Mouse (Mus musculus): ENCODE measurements at regions not wholly inside any gene's neighbourhood (a gene's known extent, or its start where the extent isn't known, plus 50 kb on each side); places are given as distances from the start of the nearest gene placed in this dataset.

GRCm38 (mm10) chr14:105718676-105719441 lies 177.8 kb downstream of the Spry2 start:
- no peak for DNase-seq (ENCODE audit: extremely low read depth, low read depth, low spot score)

GRCm38 (mm10) chr14:105717821-105718220 lies 178.8 kb downstream of the Spry2 start:
- DNase-seq (ENCODE audit: extremely low read depth, low read depth, low spot score), result no peak

GRCm38 (mm10) chr14:105708691-105709090 lies 187.9 kb downstream of the Spry2 start:
- no peak for DNase-seq (ENCODE audit: extremely low read depth, low read depth, low spot score)

- DNase-seq (ENCODE audit: extremely low read depth, low read depth, low spot score), result no peak
These were observed 189.9 kb downstream of the Spry2 start for GRCm38 (mm10) chr14:105706756-105707155.

- DNase-seq (ENCODE audit: extremely low read depth, low read depth, low spot score), result no peak
These were observed 198.0 kb downstream of the Spry2 start for GRCm38 (mm10) chr14:105698616-105699015.

GRCm38 (mm10) chr14:105698086-105698485 lies 198.5 kb downstream of the Spry2 start:
- no peak for DNase-seq (ENCODE audit: extremely low read depth, low read depth, low spot score)

- DNase-seq (ENCODE audit: extremely low read depth, low read depth, low spot score), result peak; percentile 39
These were observed 199.2 kb downstream of the Spry2 start for GRCm38 (mm10) chr14:105697398-105697797.

- no peak for DNase-seq (ENCODE audit: extremely low read depth, low read depth, low spot score)
These were observed 201.7 kb downstream of the Spry2 start for GRCm38 (mm10) chr14:105694969-105695368.

- no peak for DNase-seq (ENCODE audit: extremely low read depth, low read depth, low spot score)
These were observed 202.9 kb downstream of the Spry2 start for GRCm38 (mm10) chr14:105693713-105694112.

GRCm38 (mm10) chr14:105684826-105685465 lies 211.7 kb downstream of the Spry2 start:
- DNase-seq (ENCODE audit: extremely low read depth, low read depth, low spot score), result no peak

GRCm38 (mm10) chr14:105684329-105684728 lies 212.3 kb downstream of the Spry2 start:
- no peak for DNase-seq (ENCODE audit: extremely low read depth, low read depth, low spot score)

- DNase-seq (ENCODE audit: extremely low read depth, low read depth, low spot score), result no peak
These were observed 220.0 kb downstream of the Spry2 start for GRCm38 (mm10) chr14:105676646-105676930.

- DNase-seq (ENCODE audit: extremely low read depth, low read depth, low spot score), result no peak
These were observed 220.6 kb downstream of the Spry2 start for GRCm38 (mm10) chr14:105675801-105676645.

- DNase-seq (ENCODE audit: extremely low read depth, low read depth, low spot score), result no peak
These were observed 221.6 kb downstream of the Spry2 start for GRCm38 (mm10) chr14:105675006-105675405.

- DNase-seq (ENCODE audit: extremely low read depth, low read depth, low spot score), result no peak
These were observed 227.7 kb downstream of the Spry2 start for GRCm38 (mm10) chr14:105668969-105669368.

- DNase-seq (ENCODE audit: extremely low read depth, low read depth, low spot score), result no peak
These were observed 231.9 kb downstream of the Spry2 start for GRCm38 (mm10) chr14:105664671-105665198.

- no peak for DNase-seq (ENCODE audit: extremely low read depth, low read depth, low spot score)
These were observed 233.1 kb downstream of the Spry2 start for GRCm38 (mm10) chr14:105663472-105663871.

- DNase-seq (ENCODE audit: extremely low read depth, low read depth, low spot score), result no peak
These were observed 233.8 kb downstream of the Spry2 start for GRCm38 (mm10) chr14:105662839-105663238.

GRCm38 (mm10) chr14:105658316-105658715 lies 238.3 kb downstream of the Spry2 start:
- no peak for DNase-seq (ENCODE audit: extremely low read depth, low read depth, low spot score)

GRCm38 (mm10) chr14:105647166-105647565 lies 249.5 kb downstream of the Spry2 start:
- DNase-seq (ENCODE audit: extremely low read depth, low read depth, low spot score), result no peak

- no peak for DNase-seq (ENCODE audit: extremely low read depth, low read depth, low spot score)
These were observed 252.2 kb downstream of the Spry2 start for GRCm38 (mm10) chr14:105644428-105644827.

Data from fat pad, adult 2 months (tissue).